Mouse (Mus musculus) heart, adult 2 months (tissue): ENCODE results near the gene Wfdc1. TPM values are rescaled to one million over a fixed set of nuclear protein-coding genes. Genes with fewer than 3 reads are reported as not detected.

Source experiments
- DNase-seq, 2 experiments: peaks; one replicate each; pipeline ENCODE4 v3.0.0; 2021
- H3K27ac ChIP-seq: fragments of 200-600 bp; 2 replicates; pipeline ENCODE4 v1.8.1; 2022
- H3K27me3 ChIP-seq: fragments of 200-500 bp; 2 replicates; pipeline ENCODE4 v1.6.1; 2012; ENCODE audit warnings: mild to moderate bottlenecking, low read length, inconsistent platforms, mixed read lengths; ENCODE audit not compliant: control insufficient read depth, insufficient read depth
- H3K36me3 ChIP-seq: fragments of 200-500 bp; 2 replicates; pipeline ENCODE4 v1.6.1; 2012; ENCODE audit warnings: low read length, inconsistent platforms; ENCODE audit not compliant: control insufficient read depth, insufficient read depth
- H3K4me1 ChIP-seq: fragments of 200-500 bp; 2 replicates; pipeline ENCODE4 v1.6.1; 2011; ENCODE audit warnings: low read length; ENCODE audit not compliant: control insufficient read depth, insufficient read depth
- H3K4me3 ChIP-seq: fragments of 200-600 bp; 2 replicates; pipeline ENCODE4 v1.8.1; 2022
- H3K79me2 ChIP-seq: fragments of 200-500 bp; replicated peaks from 2 replicates; pipeline ENCODE4 v1.6.1; 2012; ENCODE audit warnings: mild to moderate bottlenecking, inconsistent platforms, low read length, moderate library complexity, mixed read lengths; ENCODE audit not compliant: control insufficient read depth, insufficient read depth
- H3K9ac ChIP-seq: fragments of 200-500 bp; 2 replicates; pipeline ENCODE4 v1.6.1; 2012; ENCODE audit warnings: low read depth, mild to moderate bottlenecking, control low read depth, inconsistent platforms, low read length, mixed read lengths
- CTCF ChIP-seq: fragments of 200-600 bp; IDR thresholded peaks from 2 replicates; pipeline ENCODE4 v1.8.1; 2022; ENCODE audit warnings: antibody characterized with exemption, mild to moderate bottlenecking, moderate library complexity
- EP300 ChIP-seq: fragments of 200-500 bp; IDR thresholded peaks from 2 replicates; pipeline ENCODE4 v1.6.1; 2011; ENCODE audit warnings: low read depth, low read length, control low read depth; ENCODE audit not compliant: insufficient read depth
- POLR2A ChIP-seq: fragments of 200-500 bp; IDR thresholded peaks from 2 replicates; pipeline ENCODE4 v1.6.1; 2011; ENCODE audit warnings: mild to moderate bottlenecking, low read depth, low read length, control low read depth; ENCODE audit not compliant: insufficient read depth
- WGBS: fragments of 180-500 bp; shearing (Covaris S2); methylation state at CpG from one replicate; pipeline ENCODE4 v1.1.7; 2018; 5-methylcytosine and 5-hydroxymethylcytosine counted together
- intact Hi-C: fragments of 180-260 bp; cut with DNase I; formaldehyde crosslinking; loops from one replicate; pipeline ENCODE4 v1.15.1; 2025
- polyA plus RNA-seq: library from polyadenylated mRNA; depleted of rRNA; stranded (reverse); fragments of >200 nt; gene quantifications from 2 replicates; pipeline ENCODE4 v1.2.3, GENCODE M21; 2012
- total RNA-seq, 2 experiments: library from RNA; stranded (reverse); gene quantifications; 2 replicates each; pipeline ENCODE4 v1.2.3; 2021

Gene Wfdc1
- total and polyA plus RNA-seq, 3 experiments = 27.9 to 39.0 (median 33.2) TPM

DNA sequence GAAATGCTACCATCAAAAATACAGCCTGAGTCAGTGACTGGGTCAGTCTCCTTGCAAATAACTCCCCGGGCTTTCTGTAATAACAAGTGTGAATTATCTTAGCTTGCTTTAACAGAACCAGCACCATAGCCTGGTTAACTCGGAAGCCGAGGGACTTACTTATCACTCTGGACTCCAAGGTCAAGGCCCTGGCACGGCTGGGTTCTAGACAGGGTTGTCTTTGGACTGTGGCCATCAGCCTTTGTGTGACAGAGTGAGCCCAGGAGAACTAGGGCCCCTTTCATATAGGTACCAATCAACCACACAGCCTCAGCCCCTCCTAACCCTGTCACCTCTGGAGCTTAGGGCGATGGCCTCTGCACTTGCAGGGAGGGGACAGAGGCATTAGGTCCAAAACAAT lies 25.1 kb upstream of the Wfdc1 start:
- Histone ChIP-seq H3K79me2 (no peaks in the 10 kb centered on the region), H3K27ac (no peak overlapping the region), H3K4me3 (no peak overlapping the region), H3K4me1 (peaks cover 2% of the 10 kb centered on the region; the same call in 1 of the 2 replicates), H3K27me3 (no peaks in the 10 kb centered on the region), H3K36me3 (no peaks in the 10 kb centered on the region), H3K9ac (no peak overlapping the region)
- 49% methylated on average over 5 of the region's 5 CpGs for WGBS
- no peak for DNase-seq
- no peak for TF ChIP-seq POLR2A
- no peak for TF ChIP-seq CTCF
- TF ChIP-seq EP300 = no peak
- intact Hi-C loops = no loop called here

- H3K9ac ChIP-seq = no peak overlapping the region
- H3K36me3 ChIP-seq = no peaks in the 10 kb centered on the region
- H3K27me3 ChIP-seq = no peaks in the 10 kb centered on the region
- intact Hi-C loops = no loop called here
- TF ChIP-seq CTCF (no peak), POLR2A (no peak), EP300 (no peak)
- WGBS = 79% methylated on average over 1 of the region's 1 CpGs
- no peaks in the 10 kb centered on the region for H3K79me2 ChIP-seq
- H3K4me1 ChIP-seq = peaks cover 2% of the 10 kb centered on the region; the same call in 1 of the 2 replicates
- H3K4me3 ChIP-seq = no peak overlapping the region
- no peak overlapping the region for H3K27ac ChIP-seq
- DNase-seq = no peak
These were observed 23.2 kb upstream of the Wfdc1 start for GRCm38 (mm10) chr8:119642960-119643359.

- intact Hi-C loops = no loop called here
- no peak for DNase-seq
- Histone ChIP-seq H3K9ac (no peak overlapping the region), H3K4me3 (no peak overlapping the region), H3K4me1 (peaks cover 2% of the 10 kb centered on the region; the same call in 1 of the 2 replicates), H3K27ac (no peak overlapping the region), H3K27me3 (no peaks in the 10 kb centered on the region), H3K36me3 (no peaks in the 10 kb centered on the region), H3K79me2 (no peaks in the 10 kb centered on the region)
- 91% methylated on average over 17 of the region's 17 CpGs for WGBS
- no peak for TF ChIP-seq CTCF
- TF ChIP-seq EP300 = no peak
- no peak for TF ChIP-seq POLR2A
These were observed 21.7 kb upstream of the Wfdc1 start for GRCm38 (mm10) chr8:119644429-119644960.

GRCm38 (mm10) chr8:119644981-119645597 lies 21.1 kb upstream of the Wfdc1 start:
- WGBS = 68% methylated on average over 18 of the region's 18 CpGs
- no peak for DNase-seq
- H3K4me1 ChIP-seq = peaks cover under 1% of the 10 kb centered on the region; the same call in 1 of the 2 replicates
- no peaks in the 10 kb centered on the region for H3K27me3 ChIP-seq
- no peaks in the 10 kb centered on the region for H3K36me3 ChIP-seq
- intact Hi-C loops = no loop called here
- H3K4me3 ChIP-seq = no peak overlapping the region
- no peaks in the 10 kb centered on the region for H3K79me2 ChIP-seq
- TF ChIP-seq EP300 = no peak
- no peak for TF ChIP-seq POLR2A
- TF ChIP-seq CTCF = no peak
- no peak overlapping the region for H3K9ac ChIP-seq
- H3K27ac ChIP-seq = no peak overlapping the region

GRCm38 (mm10) chr8:119646197-119646596 lies 20.0 kb upstream of the Wfdc1 start:
- WGBS = 80% methylated on average over 3 of the region's 3 CpGs
- no peaks in the 10 kb centered on the region for H3K79me2 ChIP-seq
- no peak for DNase-seq
- H3K27ac ChIP-seq = no peak overlapping the region
- H3K4me1 ChIP-seq = no peaks in the 10 kb centered on the region
- TF ChIP-seq CTCF (peak; percentile 27; the same call in 1 of the 2 replicates), POLR2A (no peak)
- no peak overlapping the region for H3K9ac ChIP-seq
- no peaks in the 10 kb centered on the region for H3K27me3 ChIP-seq
- H3K36me3 ChIP-seq = no peaks in the 10 kb centered on the region
- no peak overlapping the region for H3K4me3 ChIP-seq
- intact Hi-C loops = no loop called here

DNA sequence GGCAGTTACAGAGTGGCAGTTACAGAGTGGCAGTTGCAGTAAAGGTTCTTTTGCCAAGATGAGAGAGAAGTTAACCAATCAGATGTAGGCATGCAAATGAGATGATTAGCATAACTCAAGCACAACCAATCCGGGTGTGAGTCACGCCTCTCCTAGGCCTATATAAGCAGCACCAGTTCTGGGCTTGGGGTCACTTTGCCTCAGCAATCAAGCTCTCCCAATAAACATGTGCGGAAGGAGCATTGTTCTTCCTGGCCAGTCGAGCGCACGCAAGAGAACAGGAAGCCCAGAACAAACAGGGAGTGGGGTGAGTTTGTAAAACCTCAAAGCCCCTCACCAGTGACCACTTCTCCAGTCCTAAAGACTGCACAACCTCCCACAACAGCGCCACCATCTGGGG lies 19.3 kb upstream of the Wfdc1 start:
- no peak overlapping the region for H3K27ac ChIP-seq
- no peaks in the 10 kb centered on the region for H3K36me3 ChIP-seq
- WGBS = 71% methylated on average over 7 of the region's 7 CpGs
- no peaks in the 10 kb centered on the region for H3K79me2 ChIP-seq
- H3K27me3 ChIP-seq = no peaks in the 10 kb centered on the region
- no peaks in the 10 kb centered on the region for H3K4me1 ChIP-seq
- intact Hi-C loops = no loop called here
- no peak overlapping the region for H3K4me3 ChIP-seq
- no peak for TF ChIP-seq CTCF
- no peak for TF ChIP-seq EP300
- TF ChIP-seq POLR2A = no peak
- H3K9ac ChIP-seq = no peak overlapping the region
- DNase-seq = no peak
